Mouse (Mus musculus): ENCODE results near the gene Zfp329.
A peak's percentile ranks its signal among the peaks of the same experiment; 100 is the strongest.

- TF ChIP-seq CTCF (IDR thresholded peaks at IDR 0.05; ENCODE audit: control insufficient read depth, insufficient read depth, insufficient replicate concordance, low read depth, low read length) (no peak), POLR2A (IDR thresholded peaks at IDR 0.05; ENCODE audit: control insufficient read depth, low read depth, low read length) (peak; percentile 81)
Measured at GRCm38 (mm10) chr7:12834162-12835120, 15.8 kb upstream of the Zfp329 start, which contains the start of gene Zfp110.
